Mouse (Mus musculus): Measurements from ENCODE around the gene Ntn4. TPM values are rescaled to one million over a fixed set of nuclear protein-coding genes. Genes with fewer than 3 reads are reported as not detected.

Ntn4 gene
- total and polyA plus RNA-seq, 2 experiments from 2014 or later = 0.99 to 13.1 TPM

GRCm38 (mm10) chr10:93742097-93742446 lies 101.6 kb downstream of the Ntn4 start:
- no peaks in the 10 kb centered on the region for H3K9me3 ChIP-seq (ENCODE audit: low read length)
- H3K9ac ChIP-seq (replicated peaks; ENCODE audit: low read length) = no peak overlapping the region
- DNase-seq (ENCODE audit: low spot score) (no peak), ATAC-seq (no peak)
- no peak overlapping the region for H3K4me3 ChIP-seq (ENCODE audit: low read length)
- no peak for TF ChIP-seq CTCF (IDR thresholded peaks at IDR 0.05; ENCODE audit: low read depth)
- H3K27me3 ChIP-seq (ENCODE audit: insufficient read depth, low read length) = no peaks in the 10 kb centered on the region
- H3K27ac ChIP-seq = peak overlapping the region; percentile 52
- no peaks in the 10 kb centered on the region for H3K36me3 ChIP-seq (ENCODE audit: insufficient read depth, low read length)
- H3K4me1 ChIP-seq (ENCODE audit: insufficient read depth, low read length) = no peaks in the 10 kb centered on the region
- 75% methylated on average over 3 of the region's 3 CpGs for WGBS
- H3K4me2 ChIP-seq (ENCODE audit: low read depth, low read length) = no peak overlapping the region

GRCm38 (mm10) chr10:93742598-93742997 lies 102.1 kb downstream of the Ntn4 start:
- Histone ChIP-seq H3K27me3 (ENCODE audit: insufficient read depth, low read length) (no peaks in the 10 kb centered on the region), H3K9me3 (ENCODE audit: low read length) (no peaks in the 10 kb centered on the region), H3K36me3 (ENCODE audit: insufficient read depth, low read length) (no peaks in the 10 kb centered on the region), H3K4me1 (ENCODE audit: insufficient read depth, low read length) (no peaks in the 10 kb centered on the region), H3K9ac (replicated peaks; ENCODE audit: low read length) (no peak overlapping the region), H3K4me2 (ENCODE audit: low read depth, low read length) (no peak overlapping the region), H3K4me3 (ENCODE audit: low read length) (no peak overlapping the region), H3K27ac (no peak overlapping the region)
- 51% methylated on average over 6 of the region's 6 CpGs for WGBS
- TF ChIP-seq CTCF (IDR thresholded peaks at IDR 0.05; ENCODE audit: low read depth) = no peak
- peak; percentile 48 for DNase-seq (ENCODE audit: low spot score)
- no peak for ATAC-seq

- WGBS = 67% methylated on average over 21 of the region's 21 CpGs
- H3K4me2 ChIP-seq (ENCODE audit: low read depth, low read length) = no peak overlapping the region
- H3K4me1 ChIP-seq (ENCODE audit: insufficient read depth, low read length) = peaks cover 6% of the 10 kb centered on the region; the same call in 1 of the 2 replicates
- ATAC-seq (no peak), DNase-seq (ENCODE audit: low spot score) (no peak)
- no peak for TF ChIP-seq CTCF (IDR thresholded peaks at IDR 0.05; ENCODE audit: low read depth)
- no peaks in the 10 kb centered on the region for H3K36me3 ChIP-seq (ENCODE audit: insufficient read depth, low read length)
- peaks cover 5% of the 10 kb centered on the region; the same call in 1 of the 2 replicates for H3K27me3 ChIP-seq (ENCODE audit: insufficient read depth, low read length)
- no peak overlapping the region for H3K27ac ChIP-seq
- H3K9ac ChIP-seq (replicated peaks; ENCODE audit: low read length) = no peak overlapping the region
- no peak overlapping the region for H3K4me3 ChIP-seq (ENCODE audit: low read length)
- H3K9me3 ChIP-seq (ENCODE audit: low read length) = no peaks in the 10 kb centered on the region
These were observed 109.0 kb downstream of the Ntn4 start for GRCm38 (mm10) chr10:93749267-93750192.

GRCm38 (mm10) chr10:93751302-93751701 lies 110.8 kb downstream of the Ntn4 start:
- no peak overlapping the region for H3K27ac ChIP-seq
- H3K9ac ChIP-seq (replicated peaks; ENCODE audit: low read length) = no peak overlapping the region
- peaks cover 5% of the 10 kb centered on the region; the same call in 1 of the 2 replicates for H3K27me3 ChIP-seq (ENCODE audit: insufficient read depth, low read length)
- no peaks in the 10 kb centered on the region for H3K36me3 ChIP-seq (ENCODE audit: insufficient read depth, low read length)
- 27% methylated on average over 14 of the region's 14 CpGs for WGBS
- peaks cover 6% of the 10 kb centered on the region; the same call in 1 of the 2 replicates for H3K4me1 ChIP-seq (ENCODE audit: insufficient read depth, low read length)
- no peak for TF ChIP-seq CTCF (IDR thresholded peaks at IDR 0.05; ENCODE audit: low read depth)
- DNase-seq (ENCODE audit: low spot score) (peak; percentile 43), ATAC-seq (no peak)
- no peak overlapping the region for H3K4me2 ChIP-seq (ENCODE audit: low read depth, low read length)
- no peaks in the 10 kb centered on the region for H3K9me3 ChIP-seq (ENCODE audit: low read length)
- no peak overlapping the region for H3K4me3 ChIP-seq (ENCODE audit: low read length)

- H3K4me3 ChIP-seq (ENCODE audit: low read length) = no peak overlapping the region
- H3K4me2 ChIP-seq (ENCODE audit: low read depth, low read length) = no peak overlapping the region
- H3K36me3 ChIP-seq (ENCODE audit: insufficient read depth, low read length) = no peaks in the 10 kb centered on the region
- 53% methylated on average over 13 of the region's 13 CpGs for WGBS
- no peaks in the 10 kb centered on the region for H3K9me3 ChIP-seq (ENCODE audit: low read length)
- DNase-seq (ENCODE audit: low spot score) = no peak
- TF ChIP-seq CTCF (IDR thresholded peaks at IDR 0.05; ENCODE audit: low read depth) = no peak
- no peak overlapping the region for H3K27ac ChIP-seq
- ATAC-seq = no peak
- peaks cover 6% of the 10 kb centered on the region; the same call in 1 of the 2 replicates for H3K4me1 ChIP-seq (ENCODE audit: insufficient read depth, low read length)
- no peak overlapping the region for H3K9ac ChIP-seq (replicated peaks; ENCODE audit: low read length)
- peaks cover 4% of the 10 kb centered on the region; the same call in 1 of the 2 replicates for H3K27me3 ChIP-seq (ENCODE audit: insufficient read depth, low read length)
These were observed 113.4 kb downstream of the Ntn4 start for GRCm38 (mm10) chr10:93753711-93754391.

GRCm38 (mm10) chr10:93756211-93756610 lies 115.7 kb downstream of the Ntn4 start:
- H3K9me3 ChIP-seq (ENCODE audit: low read length) = no peaks in the 10 kb centered on the region
- no peak for DNase-seq (ENCODE audit: low spot score)
- no peak overlapping the region for H3K4me2 ChIP-seq (ENCODE audit: low read depth, low read length)
- peaks cover 3% of the 10 kb centered on the region; the same call in 1 of the 2 replicates for H3K4me1 ChIP-seq (ENCODE audit: insufficient read depth, low read length)
- no peak overlapping the region for H3K27ac ChIP-seq
- ATAC-seq = no peak
- H3K9ac ChIP-seq (replicated peaks; ENCODE audit: low read length) = no peak overlapping the region
- 36% methylated on average over 10 of the region's 10 CpGs for WGBS
- TF ChIP-seq CTCF (IDR thresholded peaks at IDR 0.05; ENCODE audit: low read depth) = no peak
- no peaks in the 10 kb centered on the region for H3K27me3 ChIP-seq (ENCODE audit: insufficient read depth, low read length)
- H3K4me3 ChIP-seq (ENCODE audit: low read length) = no peak overlapping the region
- no peaks in the 10 kb centered on the region for H3K36me3 ChIP-seq (ENCODE audit: insufficient read depth, low read length)
